Comparison of ENCODE assay signal across 8 mouse cellular contexts in the genomic region with DNA sequence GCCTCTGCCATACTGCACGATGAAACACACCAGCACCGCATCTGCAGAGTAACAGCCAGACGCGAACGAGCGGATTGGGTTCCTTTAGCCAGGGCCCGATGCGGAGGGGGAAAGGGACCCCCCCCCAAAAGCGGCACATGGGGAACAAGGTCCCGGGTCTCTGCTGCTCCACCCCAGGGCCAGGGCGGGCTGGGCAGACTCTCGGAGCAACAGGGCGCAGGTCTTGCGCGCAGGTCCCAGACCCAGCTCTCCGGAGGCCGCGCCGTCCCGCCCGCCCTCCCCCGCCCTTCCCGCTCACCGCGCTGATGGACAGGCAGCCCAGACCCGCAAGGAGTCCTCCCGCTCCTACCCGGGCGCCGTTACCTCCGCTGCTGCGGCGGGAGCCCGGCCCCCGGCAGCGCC. TPM values are rescaled to one million over a fixed set of nuclear protein-coding genes. Genes with fewer than 3 reads are reported as not detected.
DNase-seq lines count a peak whose midpoint lies in the region; ATAC-seq and TF ChIP-seq lines count a peak whose summit lies in the region.

No protein-coding gene starts in this region.

- H3K27me3 ChIP-seq in lung, postnatal 0 days (replicated peaks; ENCODE audit: insufficient read depth, low read length) = no peaks in the 10 kb centered on the region
- H3K27me3 ChIP-seq in forebrain, embryonic 15.5 days = no peaks in the 10 kb centered on the region
- H3K27me3 ChIP-seq in liver, embryonic 13.5 days = no peaks in the 10 kb centered on the region

- H3K9me3 ChIP-seq in lung, postnatal 0 days (ENCODE audit: low read length) = no peaks in the 10 kb centered on the region
- H3K9me3 ChIP-seq in forebrain, embryonic 15.5 days = no peaks in the 10 kb centered on the region
- H3K9me3 ChIP-seq in liver, embryonic 13.5 days (replicated peaks) = no peaks in the 10 kb centered on the region

- no peak for TF ChIP-seq EP300 in lung, postnatal 0 days (IDR thresholded peaks at IDR 0.05)

- H3K36me3 ChIP-seq in lung, postnatal 0 days (ENCODE audit: insufficient read depth, low read length) = no peaks in the 10 kb centered on the region
- no peaks in the 10 kb centered on the region for H3K36me3 ChIP-seq in forebrain, embryonic 15.5 days
- peaks cover 20% of the 10 kb centered on the region for H3K36me3 ChIP-seq in liver, embryonic 13.5 days

- H3K4me3 ChIP-seq in lung, postnatal 0 days (ENCODE audit: low read depth, low read length) = peak overlapping the region; percentile 73
- H3K4me3 ChIP-seq in forebrain, embryonic 15.5 days = peak overlapping the region; percentile 82
- peak overlapping the region; percentile 87 for H3K4me3 ChIP-seq in liver, embryonic 13.5 days (replicated peaks)

- no peaks in the 10 kb centered on the region for H3K4me1 ChIP-seq in lung, postnatal 0 days (ENCODE audit: insufficient read depth, low read depth, low read length)
- H3K4me1 ChIP-seq in forebrain, embryonic 15.5 days = peaks cover 45% of the 10 kb centered on the region
- H3K4me1 ChIP-seq in liver, embryonic 13.5 days (replicated peaks) = peaks cover 57% of the 10 kb centered on the region

- no peak for TF ChIP-seq CTCF in lung, postnatal 0 days (IDR thresholded peaks at IDR 0.05)

- H3K27ac ChIP-seq in lung, postnatal 0 days (ENCODE audit: low read length) = no peak overlapping the region
- peak overlapping the region; percentile 92 for H3K27ac ChIP-seq in forebrain, embryonic 15.5 days (replicated peaks)
- peak overlapping the region; percentile 96 for H3K27ac ChIP-seq in liver, embryonic 13.5 days

- peak overlapping the region; percentile 32; the same call in 1 of the 2 replicates for H3K9ac ChIP-seq in lung, postnatal 0 days (replicated peaks; ENCODE audit: low read depth)
- H3K9ac ChIP-seq in forebrain, embryonic 15.5 days (replicated peaks) = peak overlapping the region; percentile 81
- peak overlapping the region; percentile 91 for H3K9ac ChIP-seq in liver, embryonic 13.5 days

- peak overlapping the region; percentile 96 for H3K4me2 ChIP-seq in lung, postnatal 0 days (replicated peaks; ENCODE audit: low read depth, low read length)
- H3K4me2 ChIP-seq in forebrain, embryonic 15.5 days (replicated peaks) = peak overlapping the region; percentile 82
- H3K4me2 ChIP-seq in liver, embryonic 13.5 days = peak overlapping the region; percentile 93

- ATAC-seq in lung, postnatal 0 days = peak; percentile 58
- peak; percentile 85 for ATAC-seq in forebrain, embryonic 15.5 days (replicated peaks)
- ATAC-seq in liver, embryonic 13.5 days (ENCODE audit: low read depth) = peak; percentile 80

- peak; percentile 29 for DNase-seq in cerebellum, adult 11-12 months
- DNase-seq in cerebellum, postnatal 36 days = no peak
- no peak for DNase-seq in lung, postnatal 0 days (ENCODE audit: low spot score)
- DNase-seq in lung, postnatal 36 days = no peak
- DNase-seq in liver, embryonic 13.5 days = peak; percentile 24
- no peak for DNase-seq in natural killer cell, adult 2 months (ENCODE audit: low spot score in 2 of 2)
- no peak for DNase-seq in adrenal gland, postnatal 4 days (ENCODE audit: low spot score in 2 of 2)

- under 1% methylated on average over 15 of the region's 36 CpGs for WGBS in lung, postnatal 0 days
- under 1% methylated on average over 27 of the region's 36 CpGs for WGBS in forebrain, embryonic 15.5 days
- under 1% methylated on average over 31 of the region's 36 CpGs for whole genome bisulfite sequencing in liver, embryonic 13.5 days (ENCODE audit: insufficient replicate concordance)

RNA-seq across cellular contexts. Expression of gene Dyrk3, which starts 0.4 kb away (rescaled TPM):
- 3.4 and 4.7 TPM in 2 replicates for polyA plus RNA-seq in lung, postnatal 0 days (2015; fragmentation: Nextera tagmentation; extraction: Ambion mirVana)
- polyA plus RNA-seq in forebrain, embryonic 15.5 days (2015; fragmentation: Nextera tagmentation; extraction: Ambion mirVana) = 17.9 and 20.8 TPM in 2 replicates
- 16.9 and 19.8 TPM in 2 replicates for polyA plus RNA-seq in liver, embryonic 13.5 days (2015; fragmentation: Nextera tagmentation; extraction: Ambion mirVana)
- 1 to 10 TPM; 7.9 to 8.4 TPM for total RNA-seq in adrenal gland, postnatal 4 days (2021)

RNA-seq across cellular contexts. Expression of gene Eif2d, which starts 15.3 kb away (rescaled TPM):
- 36.3 and 42.5 TPM in 2 replicates for polyA plus RNA-seq in lung, postnatal 0 days (2015; fragmentation: Nextera tagmentation; extraction: Ambion mirVana)
- 58.4 and 61.6 TPM in 2 replicates for polyA plus RNA-seq in forebrain, embryonic 15.5 days (2015; fragmentation: Nextera tagmentation; extraction: Ambion mirVana)
- polyA plus RNA-seq in liver, embryonic 13.5 days (2015; fragmentation: Nextera tagmentation; extraction: Ambion mirVana) = 32.3 and 34.4 TPM in 2 replicates
- 10 to 100 TPM; 47.4 to 49.9 TPM for total RNA-seq in adrenal gland, postnatal 4 days (2021)

RNA-seq across cellular contexts. Expression of gene Mapkapk2, which starts 40.1 kb away (rescaled TPM):
- polyA plus RNA-seq in lung, postnatal 0 days (2015; fragmentation: Nextera tagmentation; extraction: Ambion mirVana) = 62.4 and 65.0 TPM in 2 replicates
- polyA plus RNA-seq in forebrain, embryonic 15.5 days (2015; fragmentation: Nextera tagmentation; extraction: Ambion mirVana) = 23.8 and 26.9 TPM in 2 replicates
- 12.0 and 12.3 TPM in 2 replicates for polyA plus RNA-seq in liver, embryonic 13.5 days (2015; fragmentation: Nextera tagmentation; extraction: Ambion mirVana)
- total RNA-seq in adrenal gland, postnatal 4 days (2021) = 100 to 1,000 TPM; 152 to 160 TPM

Comparison
In these comparisons a context has a peak if more than half of its experiments do, and no peak if none do; other contexts are left out.
1. DNase-seq: peak in cerebellum, adult 11-12 months (single experiment) and liver, embryonic 13.5 days (single experiment); none in cerebellum, postnatal 36 days (0 of 2), lung, postnatal 0 days (single experiment), lung, postnatal 36 days (single experiment), natural killer cell, adult 2 months (0 of 2) and adrenal gland, postnatal 4 days (0 of 2).
2. H3K9ac ChIP-seq: peak in every context shown above with its lines; median percentile 91 in liver, embryonic 13.5 days; 81 in forebrain, embryonic 15.5 days; 32 in lung, postnatal 0 days.
3. Peak in every context shown above with its lines, with median percentiles within 50 percentile points of each other: ATAC-seq, H3K4me2 ChIP-seq and H3K4me3 ChIP-seq.